Mouse (Mus musculus) kidney, adult 2 months (tissue): ENCODE measurements at regions not wholly inside any gene's neighbourhood (a gene's known extent, or its start where the extent isn't known, plus 50 kb on each side); places are given as distances from the start of the nearest gene placed in this dataset.

ENCODE experiments used
- CTCF ChIP-seq: fragments of 200-500 bp; conservative IDR thresholded peaks from 2 replicates; pipeline ENCODE4 v1.5.1; 2011; ENCODE audit warnings: low read depth, mild to moderate bottlenecking, control low read depth, low read length, moderate library complexity, mixed read lengths; ENCODE audit not compliant: insufficient read depth, insufficient read length
- POLR2A ChIP-seq: fragments of 200-500 bp; IDR thresholded peaks from one replicate; pipeline ENCODE4 v1.6.1; 2011; ENCODE audit warnings: low read depth, low read length, control low read depth

DNA sequence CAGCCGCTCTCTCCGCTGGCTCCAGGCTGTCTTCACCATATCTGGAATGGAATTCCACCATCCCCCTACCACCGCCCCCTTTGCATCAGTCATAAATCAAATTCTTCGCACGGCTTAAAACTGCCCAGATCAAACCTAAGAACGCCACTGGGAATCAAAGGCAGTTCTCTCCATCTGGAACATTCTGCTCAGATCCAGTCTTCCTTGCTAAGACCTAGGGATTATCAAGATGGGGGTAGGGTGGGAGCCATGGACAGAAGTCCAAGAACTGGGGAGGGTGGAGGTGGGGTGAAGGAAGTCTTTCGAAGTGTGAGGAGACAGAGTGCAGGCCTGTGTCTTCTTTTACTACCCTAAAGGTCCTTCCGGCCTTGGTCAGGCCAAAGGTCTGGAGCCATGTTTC, 236.4 kb upstream of the Rtl1 start:
- TF ChIP-seq CTCF: no peak
- no peak for TF ChIP-seq POLR2A
